In the genomic region with DNA sequence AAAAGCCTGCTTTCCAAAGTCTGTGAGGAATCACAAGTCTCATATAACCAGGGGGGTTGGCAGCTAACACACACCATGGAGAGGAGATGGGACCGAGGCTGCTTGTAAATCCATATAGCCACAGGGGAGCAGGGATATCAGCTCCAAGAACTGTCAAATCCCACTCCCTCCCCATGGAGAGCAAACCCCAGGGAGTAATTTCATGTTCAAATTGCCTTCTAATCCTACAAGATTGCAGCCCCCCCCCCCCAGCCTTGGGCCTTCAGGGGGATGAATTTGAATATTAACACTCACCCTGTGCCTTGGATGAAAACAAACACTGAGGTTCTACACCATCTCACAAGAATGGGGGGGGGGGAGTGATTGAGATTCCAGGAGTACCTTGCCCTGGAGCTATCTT, we compare ENCODE assay signal across 31 mouse cellular contexts.
DNase-seq lines count a peak whose midpoint lies in the region; ATAC-seq lines count a peak whose summit lies in the region.
"Had no signal": no experiment of that assay in that cellular context is flagged by ENCODE, and none has a peak within 500 bp of the region (broad histone marks: within the 10 kb centered on the region; RNA-seq: fewer than 3 reads in every experiment).

No protein-coding gene starts in this region.

- H3K4me1 ChIP-seq in heart, embryonic 10.5 days: peaks cover 66% of the 10 kb centered on the region
- H3K4me1 ChIP-seq in midbrain, embryonic 12.5 days: peaks cover 55% of the 10 kb centered on the region
- peaks cover 21% of the 10 kb centered on the region for H3K4me1 ChIP-seq in midbrain, embryonic 16.5 days (ENCODE audit: control insufficient read depth, insufficient read depth, low read length)
- peaks cover 60% of the 10 kb centered on the region for H3K4me1 ChIP-seq in midbrain, embryonic 13.5 days (replicated peaks)
- peaks cover 67% of the 10 kb centered on the region for H3K4me1 ChIP-seq in neural tube, embryonic 15.5 days
- H3K4me1 ChIP-seq: liver, embryonic 13.5 days had no signal

- WGBS in heart, embryonic 10.5 days: 18% methylated on average over 1 of the region's 1 CpGs
- 37% methylated on average over 1 of the region's 1 CpGs for WGBS in midbrain, embryonic 12.5 days
- 0% methylated on average over 1 of the region's 1 CpGs for WGBS in midbrain, embryonic 16.5 days
- WGBS in midbrain, embryonic 13.5 days: 18% methylated on average over 1 of the region's 1 CpGs
- WGBS in neural tube, embryonic 15.5 days: 5% methylated on average over 1 of the region's 1 CpGs

- H3K9me3 ChIP-seq in heart, embryonic 10.5 days: no peaks in the 10 kb centered on the region
- no peaks in the 10 kb centered on the region for H3K9me3 ChIP-seq in midbrain, embryonic 12.5 days
- no peaks in the 10 kb centered on the region for H3K9me3 ChIP-seq in midbrain, embryonic 16.5 days (replicated peaks; ENCODE audit: control insufficient read depth, low read length, poor library complexity, severe bottlenecking)
- no peaks in the 10 kb centered on the region for H3K9me3 ChIP-seq in midbrain, embryonic 13.5 days
- no peaks in the 10 kb centered on the region for H3K9me3 ChIP-seq in neural tube, embryonic 15.5 days (replicated peaks)
- H3K9me3 ChIP-seq: embryonic facial prominence, embryonic 15.5 days; forebrain, embryonic 15.5 days; heart, embryonic 13.5 days; hindbrain, embryonic 15.5 days; intestine, embryonic 15.5 days; limb, embryonic 10.5 days; limb, embryonic 15.5 days; liver, embryonic 13.5 days had no signal

- no peak for DNase-seq in heart, embryonic 10.5 days (ENCODE audit: low spot score)
- DNase-seq in heart, postnatal 25 days (ENCODE audit: low spot score): no peak
- no peak for DNase-seq in gastrocnemius, adult 8-10 months (ENCODE audit: low spot score in 2 of 2)
- DNase-seq: adrenal gland, postnatal 25 days; cerebellum, adult 18-20 months; cerebellum, postnatal 10 days; gastrocnemius, adult 2 months; heart, adult 2 months; heart, postnatal 10 days; kidney, adult 2 months; kidney, postnatal 36 days; layer of hippocampus, postnatal 36 days; liver, embryonic 13.5 days; lung, adult 18-20 months; lung, postnatal 4 days; right cerebral cortex, postnatal 25 days; thymus, postnatal 14 days had no signal

- no peaks in the 10 kb centered on the region for H3K36me3 ChIP-seq in heart, embryonic 10.5 days
- no peaks in the 10 kb centered on the region for H3K36me3 ChIP-seq in midbrain, embryonic 12.5 days
- H3K36me3 ChIP-seq in midbrain, embryonic 16.5 days (ENCODE audit: control insufficient read depth, insufficient read depth, low read length): no peaks in the 10 kb centered on the region
- no peaks in the 10 kb centered on the region for H3K36me3 ChIP-seq in midbrain, embryonic 13.5 days
- H3K36me3 ChIP-seq in neural tube, embryonic 15.5 days: no peaks in the 10 kb centered on the region
- H3K36me3 ChIP-seq: embryonic facial prominence, embryonic 15.5 days; forebrain, embryonic 15.5 days; hindbrain, embryonic 15.5 days; intestine, embryonic 15.5 days; limb, embryonic 10.5 days; limb, embryonic 15.5 days; liver, embryonic 13.5 days had no signal

- intact Hi-C loops in heart, postnatal 25 days (cut with DNase I): no loop called here

- H3K27ac ChIP-seq in heart, embryonic 10.5 days: peak overlapping the region; percentile 67; the same call in 1 of the 2 replicates
- 0 out of 2 replicates have a peak overlapping the region, but pooled peaks have one; percentile 2 for H3K27ac ChIP-seq in midbrain, embryonic 12.5 days (replicated peaks)
- H3K27ac ChIP-seq in midbrain, embryonic 16.5 days (ENCODE audit: low read length): no peak overlapping the region
- peak overlapping the region; percentile 66 for H3K27ac ChIP-seq in midbrain, embryonic 13.5 days
- peak overlapping the region; percentile 37; the same call in 1 of the 2 replicates for H3K27ac ChIP-seq in neural tube, embryonic 15.5 days (replicated peaks)
- H3K27ac ChIP-seq: embryonic facial prominence, embryonic 15.5 days; forebrain, embryonic 15.5 days; gastrocnemius, adult 2 months; heart, adult 2 months; heart, embryonic 13.5 days; intestine, embryonic 15.5 days; limb, embryonic 10.5 days; limb, embryonic 15.5 days; liver, embryonic 13.5 days had no signal

- H3K4me3 ChIP-seq in heart, embryonic 10.5 days: no peak overlapping the region
- no peak overlapping the region for H3K4me3 ChIP-seq in midbrain, embryonic 12.5 days
- H3K4me3 ChIP-seq in midbrain, embryonic 16.5 days (ENCODE audit: low read depth, low read length): no peak overlapping the region
- H3K4me3 ChIP-seq in midbrain, embryonic 13.5 days (replicated peaks): no peak overlapping the region
- no peak overlapping the region for H3K4me3 ChIP-seq in neural tube, embryonic 15.5 days (replicated peaks)
- H3K4me3 ChIP-seq: embryonic facial prominence, embryonic 15.5 days; forebrain, embryonic 15.5 days; gastrocnemius, adult 2 months; heart, adult 2 months; heart, embryonic 13.5 days; hindbrain, embryonic 15.5 days; intestine, embryonic 15.5 days; limb, embryonic 10.5 days; limb, embryonic 15.5 days; liver, embryonic 13.5 days had no signal

- no peak overlapping the region for H3K4me2 ChIP-seq in midbrain, embryonic 12.5 days (replicated peaks)
- H3K4me2 ChIP-seq in midbrain, embryonic 16.5 days (ENCODE audit: low read length): no peak overlapping the region
- H3K4me2 ChIP-seq in midbrain, embryonic 13.5 days (replicated peaks): no peak overlapping the region
- no peak overlapping the region for H3K4me2 ChIP-seq in neural tube, embryonic 15.5 days
- H3K4me2 ChIP-seq: embryonic facial prominence, embryonic 15.5 days; forebrain, embryonic 15.5 days; heart, embryonic 13.5 days; hindbrain, embryonic 15.5 days; intestine, embryonic 15.5 days; limb, embryonic 15.5 days; liver, embryonic 13.5 days had no signal

- no peak for ATAC-seq in midbrain, embryonic 12.5 days (ENCODE audit: low FRiP score, low read depth)
- ATAC-seq in midbrain, embryonic 16.5 days: no peak
- no peak; the same call in 1 of the 2 replicates for ATAC-seq in midbrain, embryonic 13.5 days
- ATAC-seq in neural tube, embryonic 15.5 days (ENCODE audit: low FRiP score): no peak
- no peak for ATAC-seq in activated CD4-positive, CD25-positive, alpha-beta regulatory T cell, adult 4 months
- ATAC-seq: forebrain, embryonic 15.5 days; intestine, embryonic 15.5 days; lung, postnatal 0 days had no signal

- H3K9ac ChIP-seq in midbrain, embryonic 12.5 days (replicated peaks): no peak overlapping the region
- no peak overlapping the region for H3K9ac ChIP-seq in midbrain, embryonic 16.5 days (ENCODE audit: low read depth, low read length)
- H3K9ac ChIP-seq in midbrain, embryonic 13.5 days (replicated peaks): 0 out of 2 replicates have a peak overlapping the region, but pooled peaks have one; percentile 6
- H3K9ac ChIP-seq in neural tube, embryonic 15.5 days (replicated peaks): no peak overlapping the region
- H3K9ac ChIP-seq: embryonic facial prominence, embryonic 15.5 days; forebrain, embryonic 15.5 days; heart, embryonic 13.5 days; hindbrain, embryonic 15.5 days; intestine, embryonic 15.5 days; limb, embryonic 15.5 days; liver, embryonic 13.5 days had no signal

- no peaks in the 10 kb centered on the region for H3K27me3 ChIP-seq in heart, embryonic 10.5 days (ENCODE audit: insufficient read depth, poor library complexity, severe bottlenecking)
- H3K27me3 ChIP-seq in midbrain, embryonic 12.5 days: no peaks in the 10 kb centered on the region
- no peaks in the 10 kb centered on the region for H3K27me3 ChIP-seq in midbrain, embryonic 16.5 days (ENCODE audit: control insufficient read depth, insufficient read depth, low read depth, low read length)
- H3K27me3 ChIP-seq in midbrain, embryonic 13.5 days: no peaks in the 10 kb centered on the region
- no peaks in the 10 kb centered on the region for H3K27me3 ChIP-seq in neural tube, embryonic 15.5 days (replicated peaks)
- H3K27me3 ChIP-seq: embryonic facial prominence, embryonic 15.5 days; forebrain, embryonic 15.5 days; heart, embryonic 13.5 days; hindbrain, embryonic 15.5 days; intestine, embryonic 15.5 days; limb, embryonic 15.5 days; liver, embryonic 13.5 days; Patski had no signal
